Mouse (Mus musculus) 416B (cell line): ENCODE measurements around the gene Klk11.

Experiments used
- DNase-seq: peaks from one replicate; pipeline ENCODE4 v3.0.0; 2011; ENCODE audit warnings: low read depth

The Klk11 gene

GRCm38 (mm10) chr7:43796355-43796754 is 22.0 kb downstream of the Klk11 start:
- no peak for DNase-seq

- no peak for DNase-seq
Measured at GRCm38 (mm10) chr7:43797333-43797769, 22.9 kb downstream of the Klk11 start, which contains the start of gene Klk8. Gene Klk8 (plus strand): TSS chr7:43797577.

- DNase-seq, result no peak
Measured at GRCm38 (mm10) chr7:43797844-43798462, 23.5 kb downstream of the Klk11 start.

- no peak for DNase-seq
Measured at GRCm38 (mm10) chr7:43799876-43800275, 25.5 kb downstream of the Klk11 start.

- DNase-seq, result no peak
Measured at GRCm38 (mm10) chr7:43810994-43811393, 36.6 kb downstream of the Klk11 start, which contains the start of gene Klk7. Gene Klk7 (plus strand): TSS chr7:43811294.

- DNase-seq, result no peak
Measured at GRCm38 (mm10) chr7:43815211-43815610, 40.8 kb downstream of the Klk11 start.

- no peak for DNase-seq
Measured at GRCm38 (mm10) chr7:43816746-43817145, 42.3 kb downstream of the Klk11 start.

GRCm38 (mm10) chr7:43821581-43821980 is 47.2 kb downstream of the Klk11 start:
- DNase-seq, result no peak

GRCm38 (mm10) chr7:43824199-43824598 is 49.8 kb downstream of the Klk11 start, which contains the start of gene Klk6:
Gene Klk6 (plus strand): TSS chr7:43824499.
- DNase-seq, result no peak

- no peak for DNase-seq
Measured at GRCm38 (mm10) chr7:43826056-43826455, 51.7 kb downstream of the Klk11 start.

GRCm38 (mm10) chr7:43827706-43828105 is 53.3 kb downstream of the Klk11 start:
- no peak for DNase-seq
